Mouse (Mus musculus) gastrocnemius, postnatal 14 days (tissue): ENCODE data around the gene Spag7. TPM values are rescaled to one million over a fixed set of nuclear protein-coding genes. Genes with fewer than 3 reads are reported as not detected.
A peak's percentile ranks its signal among the peaks of the same experiment; 100 is the strongest.

Experiments used
- DNase-seq: peaks from one replicate; pipeline ENCODE4 v3.0.0; 2021; ENCODE audit warnings: mixed read lengths
- intact Hi-C: fragments of 180-260 bp; cut with DNase I; formaldehyde crosslinking; loops from one replicate; pipeline ENCODE4 v1.15.1; 2025; ENCODE audit warnings: low total_unique reads
- long read RNA-seq, 2 experiments: library from polyadenylated mRNA; stranded (forward); transcript quantifications; one replicate each; pipeline ENCODE4 v2.0.0; 2021
- total RNA-seq, 2 experiments: library from RNA; stranded (reverse); gene quantifications; 2 replicates each; pipeline ENCODE4 v1.2.3; 2021

The Spag7 gene
- total RNA-seq = 100 to 1,000 TPM; 117 to 122 TPM
- long read RNA-seq, experiment 1, transcript Spag7-201 (7 exons, 1,159 nt) = major isoform, 96 of 107 reads
- long read RNA-seq, experiment 1, partial matches to known transcripts = 1 of 107 reads
- long read RNA-seq, experiment 1, other reads (novel, unspliced or antisense) = 10 of 107 reads
- long read RNA-seq, experiment 2, transcript Spag7-201 (7 exons, 1,159 nt) = major isoform, 114 of 121 reads
- long read RNA-seq, experiment 2, partial matches to known transcripts = 1 of 121 reads
- long read RNA-seq, experiment 2, other reads (novel, unspliced or antisense) = 6 of 121 reads

DNA sequence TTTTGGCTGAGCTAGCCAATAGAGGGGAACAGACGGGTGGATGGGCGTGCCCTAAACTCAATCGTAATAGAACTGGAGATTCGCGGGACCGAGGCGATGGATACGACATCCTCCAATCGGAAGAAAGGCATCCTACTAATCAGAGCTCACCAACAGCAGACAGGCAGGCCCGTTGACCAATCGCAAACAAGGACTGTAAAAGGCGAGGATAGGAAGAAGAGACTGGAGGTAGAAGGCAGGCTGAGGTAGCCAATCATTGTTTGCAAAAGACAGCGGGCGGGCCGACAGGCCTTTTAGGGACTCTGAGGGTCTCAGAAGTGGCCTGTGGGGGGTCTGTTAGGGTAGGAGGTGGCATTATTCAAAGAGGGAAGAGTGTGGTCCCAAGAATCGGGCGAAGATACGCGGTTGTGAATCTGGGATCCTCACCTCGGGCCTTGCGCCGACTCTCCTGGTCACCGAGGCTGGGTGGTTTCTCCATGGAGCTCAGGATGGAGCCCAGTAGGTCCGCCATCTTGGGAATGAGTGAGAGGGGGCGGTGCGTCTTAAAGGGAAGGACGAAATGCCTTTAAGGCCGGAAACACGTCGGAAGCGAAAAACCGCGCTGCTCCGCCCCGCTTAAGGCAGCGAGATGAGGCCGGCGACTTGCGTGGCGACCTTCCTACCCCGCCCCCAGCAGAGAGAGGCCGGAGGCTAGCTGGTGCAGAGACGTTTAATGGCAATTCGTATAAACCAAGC is at the start of gene Spag7:
Spag7 (minus strand) TSS at position 646 of the 735 bp plus-strand sequence.
- peak; percentile 94 for DNase-seq
- intact Hi-C loops = no loop called here

DNA sequence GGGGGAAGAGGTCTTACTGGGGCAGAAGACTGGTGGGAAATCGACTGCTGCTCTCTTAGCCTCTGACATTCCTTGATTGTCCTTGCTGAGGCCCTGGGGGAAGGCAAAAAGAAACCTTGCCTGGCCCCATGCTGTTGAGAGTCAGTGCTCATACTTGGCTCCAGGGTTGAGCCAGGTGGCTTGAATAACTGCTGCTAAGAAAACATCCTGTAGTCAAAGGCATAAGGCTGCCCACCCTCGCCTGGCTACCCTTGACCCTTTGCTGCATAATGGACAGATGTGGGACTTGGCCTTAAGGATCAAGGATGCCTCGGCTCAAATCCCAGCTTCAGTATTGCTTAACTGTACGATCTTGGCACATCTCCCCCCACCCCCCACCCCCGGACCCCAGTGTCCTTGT is 49.3 kb upstream of the Spag7 start:
- DNase-seq = no peak
- intact Hi-C loops = no loop called here

DNA sequence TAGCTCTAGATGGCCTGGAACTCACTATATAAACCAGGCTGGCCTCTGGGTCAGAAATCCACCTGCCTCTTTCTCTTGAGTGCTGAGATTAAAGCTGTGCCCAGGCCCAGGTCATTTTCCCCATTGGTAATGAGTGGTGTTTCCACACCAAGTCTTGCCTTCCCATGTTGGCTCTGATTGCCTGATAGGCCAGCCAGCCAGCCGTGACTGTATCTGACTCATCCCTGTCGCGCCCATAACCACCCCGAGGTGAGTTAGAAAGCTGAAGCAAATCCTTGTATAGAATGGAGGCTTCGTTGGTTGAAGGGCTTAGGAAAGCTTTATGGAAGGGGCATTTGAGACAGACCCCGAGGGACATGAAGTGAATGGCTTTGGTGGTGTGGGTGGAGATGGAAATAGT is 46.6 kb upstream of the Spag7 start:
- intact Hi-C loops = no loop called here
- no peak for DNase-seq

GRCm38 (mm10) chr11:70713222-70713621 is 44.0 kb upstream of the Spag7 start:
- intact Hi-C loops = no loop called here
- no peak for DNase-seq

- intact Hi-C loops = no loop called here
- no peak for DNase-seq
Measured at GRCm38 (mm10) chr11:70711026-70711425, 41.8 kb upstream of the Spag7 start.

DNA sequence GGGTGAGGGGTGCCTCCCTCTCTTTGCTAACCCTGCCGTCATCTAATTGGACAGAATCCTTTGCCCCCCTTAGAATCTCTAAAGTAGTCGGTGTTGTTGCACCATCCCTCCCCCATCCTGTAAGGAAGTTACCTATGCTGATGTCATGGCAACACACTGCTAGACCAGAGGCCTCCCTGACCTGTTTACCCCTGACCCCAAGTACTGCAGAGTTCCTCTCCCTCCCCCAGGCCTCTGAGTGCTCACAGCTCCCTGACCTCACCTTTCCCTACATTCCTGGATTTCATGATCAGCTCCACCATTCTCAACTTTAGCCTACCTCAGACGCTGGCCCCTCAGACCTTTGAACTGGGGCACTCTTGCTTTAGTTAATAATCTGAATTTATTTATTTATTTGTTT is 36.9 kb upstream of the Spag7 start:
- no peak for DNase-seq
- intact Hi-C loops = no loop called here

DNA sequence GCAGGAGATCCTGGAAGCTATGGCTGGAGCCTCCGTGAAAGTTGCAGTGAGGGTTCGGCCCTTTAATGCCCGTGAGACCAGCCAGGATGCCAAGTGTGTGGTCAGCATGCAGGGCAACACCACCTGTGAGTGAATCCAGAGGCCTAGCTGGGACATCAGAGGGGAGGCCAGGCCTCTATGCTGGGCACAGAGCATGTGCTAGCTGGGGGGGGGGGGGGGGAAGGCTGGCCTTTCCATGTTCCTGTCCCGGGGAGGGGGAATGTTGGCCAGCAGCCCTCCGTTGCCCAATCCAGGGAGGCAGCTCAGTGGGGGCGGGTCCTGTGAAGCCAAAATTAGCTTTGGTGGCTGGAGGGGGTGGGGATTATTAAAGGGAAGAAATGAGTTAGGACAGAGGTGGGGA is 33.6 kb upstream of the Spag7 start:
- intact Hi-C loops = no loop called here
- DNase-seq = peak; percentile 75

DNA sequence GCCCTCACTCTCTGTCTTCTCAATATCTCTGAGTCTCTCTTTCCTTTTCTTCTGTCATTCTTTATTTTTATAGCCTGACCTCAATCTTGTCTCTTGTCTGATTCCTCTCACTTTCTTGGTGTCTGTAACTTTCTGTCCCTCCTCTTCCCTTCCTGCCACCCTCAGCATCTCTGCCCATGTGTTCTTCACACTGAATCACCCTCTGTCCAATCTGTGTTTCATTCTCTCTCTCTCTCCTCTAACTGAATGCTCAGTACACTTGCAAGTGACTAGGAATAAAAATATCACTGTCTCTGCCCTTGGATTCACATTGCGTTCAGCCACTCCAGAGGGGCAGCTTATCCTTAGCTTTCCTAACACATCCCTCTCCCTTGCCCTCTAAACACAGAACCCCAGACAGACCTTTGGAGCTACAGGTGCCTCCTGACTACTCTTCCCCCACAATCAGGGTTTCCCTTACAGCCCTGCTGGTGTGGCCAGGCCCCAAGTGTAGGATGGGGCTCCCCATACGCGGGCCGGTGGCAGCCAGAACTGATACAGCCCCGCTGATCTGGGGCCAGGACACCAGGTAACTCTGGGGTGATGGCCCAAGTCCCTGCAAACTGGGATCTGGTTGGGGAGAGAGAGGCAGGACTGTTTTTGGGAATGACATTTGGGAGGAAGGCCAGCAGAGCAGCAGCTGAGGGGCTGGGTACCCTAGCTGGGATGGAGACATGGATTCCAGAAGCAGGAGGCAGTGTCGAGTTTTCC is 32.9 kb upstream of the Spag7 start:
- intact Hi-C loops = no loop called here
- DNase-seq = no peak

- no peak for DNase-seq
Measured at GRCm38 (mm10) chr11:70701221-70701955, 32.2 kb upstream of the Spag7 start.

GRCm38 (mm10) chr11:70700613-70701012 is 31.4 kb upstream of the Spag7 start:
- DNase-seq = peak; percentile 86
- intact Hi-C loops = no loop called here

More at GRCm38 (mm10) chr11:70701221-70701955, 32.2 kb upstream of the Spag7 start:
- intact Hi-C loops = no loop called here

- intact Hi-C loops = no loop called here
- DNase-seq = peak; percentile 95
Measured at GRCm38 (mm10) chr11:70699722-70700556, 30.7 kb upstream of the Spag7 start, which contains the start of the genes Inca1 and Kif1c. Gene Inca1 (minus strand): TSS chr11:70700155. Gene Kif1c (plus strand): TSS chr11:70700548.

DNA sequence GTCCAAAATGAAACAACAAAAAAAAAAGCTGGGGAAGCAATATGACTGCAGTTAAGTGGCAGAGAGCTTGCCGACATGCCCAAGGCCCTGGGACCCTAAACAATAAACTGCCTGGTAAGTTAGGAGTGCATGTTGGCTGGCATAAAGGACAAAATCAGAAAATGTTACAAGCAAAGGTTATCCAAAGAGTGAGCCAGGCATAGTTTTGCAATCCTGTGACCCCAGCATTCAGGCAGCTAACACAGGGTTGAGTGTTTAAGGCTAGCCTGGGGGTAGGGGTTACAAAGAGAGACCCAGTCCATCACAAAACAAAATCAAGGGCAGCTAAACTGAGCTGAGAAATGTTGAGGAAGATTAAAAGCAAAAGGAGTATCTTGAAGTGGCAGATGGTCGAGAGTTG is 29.8 kb upstream of the Spag7 start:
- DNase-seq = no peak
- intact Hi-C loops = no loop called here

- intact Hi-C loops = no loop called here
- DNase-seq = no peak
Measured at GRCm38 (mm10) chr11:70697376-70697775, 28.2 kb upstream of the Spag7 start.

DNA sequence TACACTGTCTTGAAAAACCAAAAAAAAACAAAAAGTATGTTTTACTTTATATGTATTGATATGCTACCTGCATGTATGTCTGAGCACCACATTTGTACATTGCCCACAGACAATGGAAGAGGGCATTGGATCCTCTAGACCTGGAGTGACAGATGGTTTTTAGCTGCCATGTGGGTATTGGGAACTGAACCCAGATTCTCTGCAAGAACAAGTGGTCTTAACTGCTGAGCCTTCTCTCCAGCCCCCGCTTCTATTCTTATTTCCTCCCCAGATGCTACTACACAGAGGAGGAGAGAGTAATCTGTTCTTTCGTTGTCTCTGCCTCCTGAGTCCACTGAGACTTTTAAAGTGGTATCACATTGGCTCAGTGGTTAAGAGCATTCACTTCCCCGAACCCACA is 24.3 kb upstream of the Spag7 start:
- no peak for DNase-seq
- intact Hi-C loops = no loop called here

DNA sequence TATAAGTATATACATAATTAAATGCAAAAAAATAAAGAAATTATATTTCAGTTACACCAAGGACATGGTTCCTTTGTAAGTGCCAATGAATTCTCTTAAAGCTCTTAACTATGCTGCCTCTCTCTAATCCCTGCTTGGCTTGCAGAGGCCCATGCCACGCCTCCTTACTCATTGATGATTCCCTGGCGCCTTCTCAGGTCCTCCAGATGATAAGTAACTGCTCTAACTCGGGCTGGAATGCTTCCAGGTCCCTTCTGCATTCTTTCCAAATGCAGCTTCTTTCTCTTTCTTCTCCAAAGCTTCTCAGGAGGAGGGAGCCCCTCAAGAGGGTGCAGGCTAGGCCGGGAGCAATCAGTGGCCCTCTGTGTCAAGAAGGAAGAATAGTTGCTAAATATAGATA is 20.4 kb upstream of the Spag7 start:
- DNase-seq = no peak
- intact Hi-C loops = no loop called here

- intact Hi-C loops = no loop called here
- no peak for DNase-seq
Measured at GRCm38 (mm10) chr11:70688372-70688771, 19.2 kb upstream of the Spag7 start.

DNA sequence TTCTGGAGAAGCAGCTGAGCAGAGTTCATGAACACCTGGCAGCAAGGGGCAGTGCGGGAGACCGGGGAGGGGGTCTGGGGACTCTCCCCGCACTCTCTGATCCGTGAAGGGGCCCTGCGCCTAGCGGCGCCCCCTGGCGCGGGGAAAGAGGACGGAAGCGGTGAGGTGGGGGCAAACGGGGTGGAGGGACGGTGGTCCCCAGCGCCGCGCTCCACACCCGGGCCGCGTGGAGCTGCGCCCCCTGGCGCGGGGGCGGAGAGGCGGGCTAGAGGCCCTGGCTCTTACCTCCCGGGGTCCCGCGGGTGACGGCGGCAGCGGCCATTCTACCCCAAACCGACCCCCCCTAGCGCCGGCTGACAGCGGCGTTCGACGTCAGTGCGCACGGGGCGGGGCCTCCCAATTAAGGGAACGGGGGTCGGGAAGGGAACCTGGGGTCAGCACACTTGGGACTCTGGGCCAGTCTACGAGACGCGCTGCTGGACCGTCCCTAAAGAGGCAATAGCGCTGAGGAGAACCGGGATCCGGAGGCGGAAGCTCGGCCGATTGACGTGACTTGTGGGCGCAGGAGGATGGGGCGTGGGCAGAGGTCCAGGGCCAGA is 18.5 kb upstream of the Spag7 start, which contains the start of gene Camta2:
Camta2 (minus strand) TSS at position 505 of the 599 bp plus-strand sequence.
- intact Hi-C loops = no loop called here
- DNase-seq = peak; percentile 92

DNA sequence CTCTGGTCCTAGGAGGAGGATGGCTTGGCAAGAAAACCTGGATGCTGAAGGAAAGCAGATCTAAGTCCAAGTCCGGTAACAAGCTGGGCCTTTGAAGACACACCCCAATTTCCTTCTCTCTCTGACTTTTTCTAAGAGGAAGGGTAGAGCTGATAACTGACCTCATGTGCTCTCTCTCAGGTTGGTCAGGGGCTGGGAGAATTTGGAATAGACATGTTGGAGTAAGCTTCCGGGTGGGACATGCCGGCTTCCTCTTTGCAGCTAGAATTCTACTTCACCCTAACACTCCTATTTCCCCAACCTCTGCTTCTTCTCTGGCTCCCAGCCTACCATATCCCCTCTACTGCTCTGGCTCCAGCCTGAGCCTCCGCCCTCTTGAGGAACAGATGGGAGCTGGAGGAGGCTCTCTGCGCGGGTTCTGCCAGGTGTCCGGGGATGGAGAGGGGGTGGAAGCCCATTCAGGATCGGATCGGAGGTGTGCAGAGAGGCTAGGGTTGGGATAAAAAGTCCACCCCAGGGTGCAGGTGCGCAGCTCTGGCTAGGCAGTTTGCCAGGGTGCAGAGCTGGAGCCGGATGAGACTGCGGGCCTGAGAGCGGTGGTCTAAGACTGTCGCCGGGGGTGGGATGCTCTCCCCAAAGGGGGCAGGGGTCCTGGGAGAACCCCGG is 17.8 kb upstream of the Spag7 start:
- intact Hi-C loops = no loop called here

More for the DNA sequence above, 17.8 kb upstream of the Spag7 start:
- DNase-seq = no peak
